In genomic region chr4:126540487-126541071, GRCm38 (mm10) we compare ENCODE assay signal across 25 mouse cellular contexts. TPM values are rescaled to one million over a fixed set of nuclear protein-coding genes. Genes with fewer than 3 reads are reported as not detected.
A peak's percentile ranks its signal among the peaks of the same experiment; 100 is the strongest.
DNase-seq lines count a peak whose midpoint lies in the region; ATAC-seq and TF ChIP-seq lines count a peak whose summit lies in the region.
"Had no signal": no experiment of that assay in that cellular context is flagged by ENCODE, and none has a peak within 500 bp of the region (broad histone marks: within the 10 kb centered on the region; RNA-seq: fewer than 3 reads in every experiment).

No protein-coding gene starts in this region.

- ATAC-seq in megakaryocyte, adult 5-6 weeks (ENCODE audit: poor library complexity, severe bottlenecking) = peak; percentile 54
- ATAC-seq: forebrain, postnatal 0 days; intestine, postnatal 0 days; Patski had no signal

- intact Hi-C loops in left cerebral cortex, adult 2 months (cut with DNase I) = no loop called here

- TF ChIP-seq CTCF in bone marrow macrophage, adult 2 months (IDR thresholded peaks at IDR 0.05; ENCODE audit: low read depth, low read length) = no peak
- TF ChIP-seq CTCF in left cerebral cortex, adult 2 months (IDR thresholded peaks at IDR 0.05) = no peak

- peak; percentile 57 for DNase-seq in 416B (ENCODE audit: low read depth)
- peak; percentile 67 to 69 for DNase-seq in B cell, adult 2 months
- DNase-seq in gastrocnemius, postnatal 10 days = no peak
- DNase-seq in left cerebral cortex, adult 2 months (ENCODE audit: extremely low spot score in 1 of 2, low spot score in 2 of 2) = no peak
- DNase-seq in kidney, adult 9 months = no peak
- no peak for DNase-seq in urinary bladder, adult 2 months (ENCODE audit: low spot score)
- DNase-seq: adrenal gland, postnatal 10 days; cerebellum, adult 11 months; cerebellum, adult 9-11 months; forebrain, postnatal 0 days; kidney, postnatal 4 days; lung, postnatal 36 days; right cerebral cortex, postnatal 14 days; thymus, adult 2 months had no signal

- H3K27ac ChIP-seq in bone marrow macrophage, adult 2 months (ENCODE audit: insufficient read depth, low read depth, low read length) = peak overlapping the region; percentile 75
- no peak overlapping the region for H3K27ac ChIP-seq in left cerebral cortex, adult 2 months
- H3K27ac ChIP-seq: forebrain, embryonic 10.5 days; hindbrain, embryonic 12.5 days; liver, embryonic 14.5 days; lung, embryonic 15.5 days; midbrain, embryonic 10.5 days; neural tube, embryonic 15.5 days had no signal

- no peak for TF ChIP-seq POLR2A in bone marrow macrophage, adult 2 months (IDR thresholded peaks at IDR 0.05; ENCODE audit: borderline replicate concordance, low read depth, low read length)

- H3K4me3 ChIP-seq in bone marrow macrophage, adult 2 months (ENCODE audit: insufficient read depth, low read length) = no peak overlapping the region
- no peak overlapping the region for H3K4me3 ChIP-seq in left cerebral cortex, adult 2 months
- H3K4me3 ChIP-seq: forebrain, embryonic 10.5 days; hindbrain, embryonic 12.5 days; lung, embryonic 15.5 days; midbrain, embryonic 10.5 days; neural tube, embryonic 15.5 days had no signal

- H3K4me1 ChIP-seq in bone marrow macrophage, adult 2 months (ENCODE audit: control insufficient read depth, insufficient read depth, low read length) = peaks cover 56% of the 10 kb centered on the region
- H3K4me1 ChIP-seq: hindbrain, embryonic 12.5 days; lung, embryonic 15.5 days; neural tube, embryonic 15.5 days had no signal

RNA-seq across cellular contexts. Expression of gene Ago4, which starts 7.3 kb away (rescaled TPM):
- polyA plus RNA-seq in bone marrow macrophage, adult 2 months (2012; ENCODE audit: insufficient read depth, insufficient read length, missing spikeins) = 22.8 and 23.2 TPM in 2 replicates
- 2.9 and 4.0 TPM in 2 replicates for total RNA-seq in megakaryocyte, adult 5-6 weeks (2015)
- 5.3 and 6.2 TPM in 2 replicates for total RNA-seq in megakaryocyte, adult 5-6 weeks (2017)
- total RNA-seq in gastrocnemius, postnatal 10 days (2021) = 1 to 10 TPM; 1.9 to 2.2 TPM
- 1 to 10 TPM; 7.6 to 9.6 TPM for total RNA-seq in left cerebral cortex, adult 2 months (2021)
- polyA plus RNA-seq in urinary bladder, adult 2 months (2012; rRNA removed) = 4.8 and 5.3 TPM in 2 replicates

RNA-seq across cellular contexts. Expression of gene Clspn, which starts 16.2 kb away (rescaled TPM):
- polyA plus RNA-seq in bone marrow macrophage, adult 2 months (2012; ENCODE audit: insufficient read depth, insufficient read length, missing spikeins) = 11.7 and 13.2 TPM in 2 replicates
- 29.7 and 33.8 TPM in 2 replicates for total RNA-seq in megakaryocyte, adult 5-6 weeks (2015)
- total RNA-seq in megakaryocyte, adult 5-6 weeks (2017) = 82.6 and 84.1 TPM in 2 replicates
- 1 to 10 TPM; 5.7 to 6.9 TPM for total RNA-seq in gastrocnemius, postnatal 10 days (2021)
- total RNA-seq in left cerebral cortex, adult 2 months (2021) = under 1 TPM; 0.63 to 0.75 TPM
- 0.74 and 0.81 TPM in 2 replicates for polyA plus RNA-seq in urinary bladder, adult 2 months (2012; rRNA removed)
- total RNA-seq: gastrocnemius, adult 18-20 months had no signal

Comparison
In these comparisons a context has a peak if more than half of its experiments do, and no peak if none do; other contexts are left out.
1. DNase-seq: peak in 416B (single experiment) and B cell, adult 2 months (2 of 2); none in gastrocnemius, postnatal 10 days (single experiment), left cerebral cortex, adult 2 months (0 of 2), kidney, adult 9 months (single experiment) and urinary bladder, adult 2 months (single experiment).